Mouse (Mus musculus): Measurements from ENCODE around the gene Msx3.

GRCm38 (mm10) chr7:140049115-140049689 lies 313 bp upstream of the Msx3 start:
- no peak for TF ChIP-seq CTCF (IDR thresholded peaks at IDR 0.05; ENCODE audit: control insufficient read depth, insufficient read depth, insufficient read length)
- TF ChIP-seq MYOD1 (IDR thresholded peaks at IDR 0.05; ENCODE audit: control insufficient read depth, insufficient read length, low read depth), result no peak
- TF ChIP-seq MYOG (IDR thresholded peaks at IDR 0.05; ENCODE audit: control insufficient read depth, extremely low read depth, insufficient read length), result no peak

All from C2C12 (cell line).